Mouse (Mus musculus) CH12.LX (cell line): ENCODE measurements around the gene Pkd1l2. TPM values are rescaled to one million over a fixed set of nuclear protein-coding genes. Genes with fewer than 3 reads are reported as not detected.

Experiments
- DNase-seq: peaks from one replicate; pipeline ENCODE4 v3.0.0-alpha.2; 2013; ENCODE audit errors: extremely low read depth
- H3K27ac ChIP-seq: 2 replicates; pipeline ENCODE4 v1.5.1; 2012; ENCODE audit warnings: low read depth, mild to moderate bottlenecking, control low read depth, moderate library complexity; ENCODE audit not compliant: insufficient read depth
- H3K27me3 ChIP-seq: replicated peaks from 2 replicates; pipeline ENCODE3; 2012; ENCODE audit warnings: inconsistent platforms
- H3K36me3 ChIP-seq, 2 experiments: replicated peaks in 1 of 2; 2 replicates each; pipeline versions ENCODE3 to v1.6.1; 2012; ENCODE audit warnings: inconsistent platforms in 1 of 2, low read length in 1 of 2, mild to moderate bottlenecking in 1 of 2, mixed read lengths in 1 of 2, moderate library complexity in 1 of 2; ENCODE audit not compliant: control insufficient read depth in 1 of 2, insufficient read depth in 1 of 2
- H3K4me1 ChIP-seq, 2 experiments: 2 replicates each; pipeline ENCODE4 v1.6.1; 2012; ENCODE audit warnings: inconsistent platforms in 1 of 2, moderate library complexity in 1 of 2; ENCODE audit not compliant: insufficient read depth in 2 of 2, control insufficient read depth in 1 of 2
- H3K4me2 ChIP-seq: 2 replicates; pipeline ENCODE4 v1.6.1; 2012; ENCODE audit warnings: low read depth, mild to moderate bottlenecking, control low read depth; ENCODE audit not compliant: poor library complexity, insufficient read depth, severe bottlenecking
- H3K4me3 ChIP-seq, 3 experiments: fragments of 150-350 bp in 1 of 3; sonication (generic) in 1 of 3; replicated peaks in 1 of 3; 2 replicates each; pipeline versions ENCODE3 to v1.5.1; 2011 to 2012; ENCODE audit warnings: low read depth in 2 of 3, low read length in 2 of 3, mild to moderate bottlenecking in 2 of 3, moderate library complexity in 2 of 3, control low read depth in 1 of 3, improper control_type of control experiment in 1 of 3, inconsistent platforms in 1 of 3, mixed read lengths in 1 of 3; ENCODE audit not compliant: poor library complexity in 1 of 3
- H3K79me2 ChIP-seq: replicated peaks from 2 replicates; pipeline ENCODE4 v1.6.1; 2012; ENCODE audit warnings: mild to moderate bottlenecking, moderate library complexity; ENCODE audit not compliant: control insufficient read depth, poor library complexity, insufficient read depth, severe bottlenecking; ENCODE audit errors: extremely low read depth
- H3K9ac ChIP-seq: 2 replicates; pipeline ENCODE4 v1.6.1; 2012; ENCODE audit warnings: low read depth, mild to moderate bottlenecking, control low read depth, moderate library complexity; ENCODE audit not compliant: insufficient read depth
- H3K9me3 ChIP-seq: replicated peaks from 2 replicates; pipeline ENCODE3; 2012; ENCODE audit warnings: low read length, inconsistent platforms, mixed read lengths
- CHD2 ChIP-seq: IDR thresholded peaks from 2 replicates; pipeline ENCODE4 v1.6.1; 2011; ENCODE audit warnings: low read length, improper control_type of control experiment
- E2F4 ChIP-seq: IDR thresholded peaks from 2 replicates; pipeline ENCODE4 v1.6.1; 2011; ENCODE audit warnings: low read depth, low read length, improper control_type of control experiment; ENCODE audit not compliant: insufficient replicate concordance
- EP300 ChIP-seq: IDR thresholded peaks from 2 replicates; pipeline ENCODE4 v1.6.1; 2011; ENCODE audit warnings: low read length, improper control_type of control experiment
- ETS1 ChIP-seq: conservative IDR thresholded peaks from 2 replicates; pipeline ENCODE4 v1.6.1; 2012; ENCODE audit warnings: low read depth, mild to moderate bottlenecking, inconsistent platforms, low read length, improper control_type of control experiment, moderate library complexity
- KAT2A ChIP-seq: IDR thresholded peaks from 2 replicates; pipeline ENCODE4 v1.6.1; 2012; ENCODE audit warnings: low read length, improper control_type of control experiment, inconsistent platforms; ENCODE audit not compliant: insufficient replicate concordance
- MAFK ChIP-seq: IDR thresholded peaks from 2 replicates; pipeline ENCODE4 v1.6.1; 2011; ENCODE audit warnings: low read length, improper control_type of control experiment; ENCODE audit not compliant: insufficient replicate concordance
- MAZ ChIP-seq: IDR thresholded peaks from 2 replicates; pipeline ENCODE4 v1.6.1; 2012; ENCODE audit warnings: low read depth, mild to moderate bottlenecking, inconsistent platforms, low read length, improper control_type of control experiment, moderate library complexity
- MYC ChIP-seq: IDR thresholded peaks from 2 replicates; pipeline ENCODE4 v1.6.1; 2011; ENCODE audit warnings: low read depth, mild to moderate bottlenecking, improper control_type of control experiment, low read length
- NELFE ChIP-seq: IDR thresholded peaks from 2 replicates; pipeline ENCODE4 v1.6.1; 2011; ENCODE audit warnings: low read depth, low read length, improper control_type of control experiment
- POLR2A ChIP-seq: IDR thresholded peaks from 2 replicates; pipeline ENCODE4 v1.6.1; 2011; ENCODE audit warnings: low read depth, mild to moderate bottlenecking, improper control_type of control experiment, low read length
- SIN3A ChIP-seq: IDR thresholded peaks from 2 replicates; pipeline ENCODE4 v1.6.1; 2012; ENCODE audit warnings: low read length, improper control_type of control experiment, inconsistent platforms
- ZC3H11A ChIP-seq: IDR thresholded peaks from 2 replicates; pipeline ENCODE4 v1.6.1; 2012; ENCODE audit warnings: low read depth, mild to moderate bottlenecking, inconsistent platforms, low read length, improper control_type of control experiment
- dilution Hi-C: fragments of 300-500 bp; cut with MboI; formaldehyde crosslinking; loops from 2 replicates; pipeline ENCODE4 v1.14.3; 2020; ENCODE audit warnings: low sequenced_read_pairs; ENCODE audit not compliant: extremely low pct_unique_long_range_greater_than_20kb, extremely low pct_ligation_motif_present
- in situ Hi-C: fragments of 300-500 bp; cut with MboI; formaldehyde crosslinking; loops from 3 replicates; pipeline ENCODE4 v1.14.3; 2019; ENCODE audit warnings: low sequenced_read_pairs, low pct_ligation_motif_present, low pct_unique_long_range_greater_than_20kb, mixed read lengths
- polyA plus RNA-seq: library from polyadenylated mRNA; unstranded; fragments of >175 nt; gene quantifications from 2 replicates; pipeline ENCODE4 v1.2.1, GENCODE M21; 2012; ENCODE audit warnings: low read depth; ENCODE audit not compliant: insufficient read length
- total RNA-seq, 2 experiments: library from RNA; depleted of rRNA; stranded (reverse); fragments of 300-350 nt in 1 of 2; fragments of >200 nt in 1 of 2; gene quantifications; 2 replicates each; pipeline ENCODE4 v1.2.3; 2012 to 2014

Gene Pkd1l2
- total and polyA plus RNA-seq, 3 experiments = 0.06 TPM; not detected in 2

- Histone ChIP-seq H3K4me3 (no peak overlapping the region), H3K36me3 (no peaks in the 10 kb centered on the region), H3K79me2 (no peaks in the 10 kb centered on the region), H3K4me2 (no peak overlapping the region), H3K9ac (no peak overlapping the region), H3K9me3 (peaks cover 5% of the 10 kb centered on the region), H3K27ac (no peak overlapping the region), H3K27me3 (peaks cover 29% of the 10 kb centered on the region), H3K4me1 (peaks cover 2 to 13% of the 10 kb centered on the region in 2 experiments; a peak in 2 of 4 replicates)
- TF ChIP-seq SIN3A = no peak
- no peak for DNase-seq
- dilution Hi-C loops = no loop called here
- in situ Hi-C loops = no loop called here
Measured at GRCm38 (mm10) chr8:117059021-117059420, 23.2 kb downstream of the Pkd1l2 start.

DNA sequence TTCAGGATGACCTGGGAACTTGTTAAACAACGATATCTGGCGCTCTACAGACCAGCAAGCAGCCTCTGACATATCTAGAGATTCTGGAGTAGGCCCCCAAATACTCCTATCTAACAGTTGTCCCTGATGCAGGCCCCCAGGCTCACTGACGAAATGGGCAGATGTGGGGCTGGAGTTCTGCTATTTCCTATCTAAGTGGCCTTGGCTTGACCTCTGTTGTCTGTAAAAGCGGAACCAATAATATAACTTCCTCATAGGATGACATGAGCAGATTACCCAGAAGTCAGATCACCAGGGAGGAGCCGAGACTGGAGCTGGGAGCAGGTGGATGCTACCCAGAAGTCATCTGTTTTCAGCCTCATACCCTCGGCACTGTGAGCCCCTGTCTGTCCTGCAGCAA lies 27.2 kb downstream of the Pkd1l2 start:
- H3K9ac ChIP-seq = no peak overlapping the region
- no peaks in the 10 kb centered on the region for H3K79me2 ChIP-seq
- no peak overlapping the region for H3K4me3 ChIP-seq
- in situ Hi-C loops (no loop called here), dilution Hi-C loops (no loop called here)
- DNase-seq = peak; percentile 42
- H3K36me3 ChIP-seq = no peaks in the 10 kb centered on the region
- no peak overlapping the region for H3K4me2 ChIP-seq
- no peak for TF ChIP-seq POLR2A
- no peak for TF ChIP-seq MAZ
- TF ChIP-seq ZC3H11A = no peak
- TF ChIP-seq E2F4 = no peak
- TF ChIP-seq CHD2 = no peak
- no peak for TF ChIP-seq NELFE
- TF ChIP-seq MAFK = no peak
- no peak for TF ChIP-seq MYC
- TF ChIP-seq KAT2A = no peak
- TF ChIP-seq, all 38 proteins: peak for 0
- Histone ChIP-seq H3K4me1 (peaks cover 6 to 23% of the 10 kb centered on the region in 2 experiments; a peak in 3 of 4 replicates), H3K27ac (no peak overlapping the region), H3K9me3 (peaks cover 2% of the 10 kb centered on the region), H3K27me3 (peaks cover 29% of the 10 kb centered on the region)

GRCm38 (mm10) chr8:117054146-117054545 lies 28.1 kb downstream of the Pkd1l2 start:
- Histone ChIP-seq H3K9ac (no peak overlapping the region), H3K4me2 (no peak overlapping the region), H3K27ac (no peak overlapping the region), H3K79me2 (no peaks in the 10 kb centered on the region), H3K4me1 (peaks cover 6 to 23% of the 10 kb centered on the region in 2 experiments; a peak in 3 of 4 replicates), H3K4me3 (no peak overlapping the region), H3K36me3 (no peaks in the 10 kb centered on the region), H3K27me3 (peaks cover 29% of the 10 kb centered on the region), H3K9me3 (peaks cover 2% of the 10 kb centered on the region)
- dilution Hi-C loops = no loop called here
- TF ChIP-seq ETS1 = no peak
- TF ChIP-seq EP300 = no peak
- TF ChIP-seq ZC3H11A = no peak
- in situ Hi-C loops = no loop called here
- no peak for DNase-seq
